Mouse (Mus musculus) ES-E14 (cell line): ENCODE data around the gene Nmnat2.

Experiments
- CHD2 ChIP-seq: IDR thresholded peaks from 2 replicates; pipeline ENCODE4 v1.6.1; 2014; ENCODE audit warnings: mild to moderate bottlenecking, low read depth, low read length, inconsistent platforms
- HCFC1 ChIP-seq: IDR thresholded peaks from 2 replicates; pipeline ENCODE4 v1.6.1; 2012; ENCODE audit warnings: low read length, inconsistent platforms, borderline replicate concordance; ENCODE audit not compliant: insufficient read depth
- MAFK ChIP-seq: IDR thresholded peaks from 2 replicates; pipeline ENCODE4 v1.6.1; 2014; ENCODE audit warnings: mild to moderate bottlenecking, low read depth, low read length, inconsistent platforms; ENCODE audit not compliant: insufficient read depth
- ZC3H11A ChIP-seq: IDR thresholded peaks from 2 replicates; pipeline ENCODE4 v1.6.1; 2012; ENCODE audit warnings: low read depth, mild to moderate bottlenecking, inconsistent platforms, low read length, borderline replicate concordance

DNA sequence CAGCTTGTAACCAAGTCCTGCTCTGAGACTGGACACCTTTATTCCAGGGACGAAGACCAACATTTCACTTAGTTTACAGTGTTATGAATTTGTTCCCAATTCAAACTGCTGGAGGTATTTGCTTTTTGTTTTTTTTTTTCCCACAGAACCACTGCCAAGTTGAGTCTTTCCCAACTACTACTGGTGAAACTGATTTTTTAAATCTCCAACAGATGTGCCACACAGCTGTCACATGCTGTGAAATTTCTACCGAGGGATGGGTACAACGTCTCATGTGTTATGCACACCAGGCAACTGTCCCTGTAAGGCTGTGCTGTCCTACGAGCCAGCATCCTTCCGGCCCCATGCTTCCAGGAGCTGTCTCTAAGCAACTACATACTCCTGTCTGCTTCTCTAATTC is 213.5 kb downstream of the Nmnat2 start:
- TF ChIP-seq CHD2 (no peak), MAFK (no peak), ZC3H11A (no peak), HCFC1 (no peak)
